Mouse (Mus musculus) urinary bladder, postnatal 10 days (tissue): ENCODE data around the gene St5.
A peak's percentile ranks its signal among the peaks of the same experiment; 100 is the strongest.

ENCODE experiments used
- DNase-seq: peaks from one replicate; pipeline ENCODE4 v3.0.0; 2022; ENCODE audit warnings: low spot score

Gene St5

DNA sequence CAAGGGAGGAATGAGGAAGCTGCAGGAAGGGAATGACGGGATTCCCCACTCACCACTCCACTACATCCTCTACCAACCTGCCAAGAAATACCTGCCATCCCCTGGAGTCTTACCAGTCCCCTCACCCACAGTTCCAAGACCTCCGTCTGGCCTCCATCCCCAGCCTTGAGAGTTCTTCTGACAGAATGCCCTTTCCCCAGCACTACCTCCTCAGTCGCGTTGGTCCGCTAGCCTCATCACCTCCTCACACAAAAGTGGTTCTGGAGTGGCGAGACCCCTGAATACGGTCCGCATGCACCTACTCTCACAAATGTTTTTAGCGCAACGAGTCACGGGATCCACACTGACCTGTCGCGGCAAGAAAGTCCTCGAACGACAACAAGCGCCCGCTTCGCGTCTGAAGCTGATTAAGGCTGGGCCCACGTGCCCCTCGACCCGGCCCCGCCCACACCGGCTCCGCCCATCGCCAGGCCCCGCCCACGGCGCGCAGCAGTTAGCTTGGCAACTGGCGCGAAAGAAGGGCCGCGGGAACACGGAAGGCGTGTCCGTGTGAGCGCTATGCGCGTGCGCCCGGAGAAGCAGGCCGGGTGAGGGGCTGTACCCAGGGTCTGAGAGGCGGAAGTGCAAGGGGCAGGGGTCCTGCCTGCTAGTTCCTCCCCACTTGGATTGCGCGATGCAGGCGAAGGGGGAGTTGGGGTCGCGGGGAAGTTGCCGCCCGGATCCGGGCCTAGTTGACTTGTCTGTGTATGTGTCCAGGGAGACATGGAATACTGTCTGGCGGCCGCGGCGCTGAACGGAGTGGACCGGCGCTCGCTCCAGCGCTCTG lies at the start of gene St5, which contains the start of gene Akip1:
Gene St5 (minus strand): TSS at position 416 of the 826 bp plus-strand sequence.
Gene Akip1 (plus strand): TSS at position 501 of the 826 bp plus-strand sequence.
- peak; percentile 91 for DNase-seq

GRCm38 (mm10) chr7:109752008-109752925 lies 48.9 kb upstream of the St5 start, which contains the start of gene Tmem9b:
TSS of gene Tmem9b (minus strand) at chr7:109752875.
- peak; percentile 38 for DNase-seq

GRCm38 (mm10) chr7:109751427-109752007 lies 48.1 kb upstream of the St5 start:
- no peak for DNase-seq

DNA sequence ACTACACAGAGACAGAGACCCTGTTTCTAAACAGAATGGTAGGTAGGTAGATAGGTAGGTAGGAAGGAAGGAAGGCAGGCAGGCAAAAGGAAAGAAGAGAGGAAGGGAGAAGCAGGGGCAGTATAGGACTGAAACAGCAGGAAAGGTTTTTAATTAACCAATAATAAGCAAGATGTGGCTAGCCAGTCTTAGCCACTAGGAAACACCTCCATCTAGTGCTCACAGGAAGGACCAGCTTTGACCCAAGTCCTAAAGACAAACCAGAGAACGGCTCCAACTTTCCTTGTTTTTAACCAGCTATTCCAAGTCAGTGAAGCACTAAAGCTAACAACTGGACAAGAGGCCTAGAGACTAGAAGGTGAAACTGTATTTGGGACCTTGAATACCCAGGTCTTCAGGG lies 44.3 kb upstream of the St5 start:
- DNase-seq: no peak

- DNase-seq: no peak
Measured at GRCm38 (mm10) chr7:109741703-109742102, 38.3 kb upstream of the St5 start.

GRCm38 (mm10) chr7:109741060-109741459 lies 37.7 kb upstream of the St5 start:
- DNase-seq: no peak

DNA sequence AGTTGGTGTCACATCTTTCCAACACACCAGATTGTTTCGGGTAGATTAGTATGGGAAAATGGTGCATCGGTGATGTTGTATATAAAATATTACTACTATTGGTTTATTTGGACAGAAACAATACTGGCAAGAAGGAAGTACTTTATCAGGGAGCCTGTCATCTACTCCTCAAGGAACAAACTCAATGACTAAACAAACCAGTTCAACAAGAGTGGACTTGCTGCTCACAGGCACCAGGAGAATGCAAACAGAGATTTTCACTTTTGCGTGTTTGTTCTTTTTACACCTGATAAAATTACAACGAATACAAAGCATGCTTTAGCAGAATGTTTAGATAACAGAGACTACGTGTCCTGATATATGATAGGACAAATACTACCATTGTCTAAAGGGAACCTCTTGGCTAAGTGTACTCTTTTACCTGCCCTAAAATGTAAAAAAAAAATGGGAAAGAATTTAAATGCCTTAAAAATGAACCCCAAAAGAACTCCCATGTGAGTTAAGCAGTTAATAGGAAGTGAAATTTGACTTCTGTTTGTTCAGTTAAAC lies 36.5 kb upstream of the St5 start:
- no peak for DNase-seq

DNA sequence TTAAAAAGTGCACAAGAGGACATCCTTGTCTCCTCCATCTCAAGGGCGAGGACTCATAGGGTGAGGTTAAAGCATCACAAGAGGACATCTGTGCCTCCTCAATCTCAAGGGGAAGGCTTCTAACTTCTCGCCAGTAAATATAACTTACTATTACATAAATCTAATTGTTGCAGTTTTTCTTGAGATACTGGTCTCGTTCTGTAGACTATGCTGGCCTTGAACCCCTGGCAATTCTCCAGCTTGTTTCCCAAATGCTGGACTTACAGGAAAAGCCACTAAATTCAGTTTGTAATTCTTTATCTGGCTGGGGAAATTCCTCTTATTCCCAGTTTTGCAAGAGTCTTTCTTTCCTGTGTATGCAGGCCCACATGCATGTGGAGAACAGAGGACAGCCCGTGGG lies 31.4 kb upstream of the St5 start:
- no peak for DNase-seq

- no peak for DNase-seq
Measured at GRCm38 (mm10) chr7:109731626-109732025, 28.2 kb upstream of the St5 start, which contains the start of gene Ascl3. TSS of gene Ascl3 (minus strand) at chr7:109731726.

GRCm38 (mm10) chr7:109723697-109724096 lies 20.3 kb upstream of the St5 start, which contains the start of gene BC051019:
TSS of gene BC051019 (minus strand) at chr7:109723850.
- no peak for DNase-seq

DNA sequence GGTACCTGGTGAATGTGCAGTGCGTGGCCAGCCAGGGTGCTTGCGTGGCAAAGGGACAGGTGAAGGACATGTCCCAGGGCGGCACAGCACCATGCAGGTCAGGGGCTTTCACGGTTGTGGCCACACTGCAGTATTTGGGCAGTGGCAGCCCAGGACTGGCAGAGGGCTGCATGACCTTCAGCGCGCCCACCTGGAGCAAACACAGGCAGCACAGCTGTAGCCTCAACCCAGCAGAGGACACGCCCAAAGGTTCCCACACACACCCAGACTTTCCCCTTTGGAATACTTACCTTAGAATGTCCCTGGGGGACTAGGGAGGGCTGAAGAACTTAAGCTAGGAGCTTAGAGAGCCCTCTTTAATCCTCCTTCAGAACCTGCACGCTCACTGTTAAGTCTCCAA lies 19.7 kb upstream of the St5 start:
- no peak for DNase-seq

- no peak for DNase-seq
Measured at GRCm38 (mm10) chr7:109722618-109723017, 19.2 kb upstream of the St5 start.

GRCm38 (mm10) chr7:109719286-109719685 lies 15.9 kb upstream of the St5 start:
- no peak for DNase-seq

DNA sequence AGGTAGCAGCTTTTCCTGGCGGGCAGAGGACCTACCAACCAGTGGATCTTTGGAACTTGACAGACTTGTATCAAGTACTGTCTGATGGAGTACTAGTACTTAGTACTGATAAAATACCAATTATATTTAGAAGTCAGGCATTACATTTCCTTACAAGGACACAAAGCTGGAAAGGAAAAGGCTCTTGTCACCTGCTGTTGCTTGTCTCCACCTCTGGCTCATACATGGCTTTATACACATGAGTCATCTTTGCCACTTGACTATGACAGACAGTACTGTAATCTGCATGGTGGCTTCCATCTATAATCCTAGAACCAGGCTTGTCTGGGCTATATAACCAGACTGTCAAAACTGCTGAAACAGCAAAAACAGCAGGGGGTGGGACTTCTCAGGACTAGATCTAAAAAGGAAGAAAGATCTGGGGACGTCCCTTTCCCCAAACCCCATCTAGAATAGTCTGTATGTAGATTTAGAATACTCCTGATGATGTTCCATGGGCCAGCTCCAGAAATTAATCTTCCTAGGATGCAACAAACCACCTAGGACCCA lies 10.1 kb upstream of the St5 start:
- no peak for DNase-seq

- no peak for DNase-seq
Measured at GRCm38 (mm10) chr7:109712198-109712597, 8.8 kb upstream of the St5 start.

DNA sequence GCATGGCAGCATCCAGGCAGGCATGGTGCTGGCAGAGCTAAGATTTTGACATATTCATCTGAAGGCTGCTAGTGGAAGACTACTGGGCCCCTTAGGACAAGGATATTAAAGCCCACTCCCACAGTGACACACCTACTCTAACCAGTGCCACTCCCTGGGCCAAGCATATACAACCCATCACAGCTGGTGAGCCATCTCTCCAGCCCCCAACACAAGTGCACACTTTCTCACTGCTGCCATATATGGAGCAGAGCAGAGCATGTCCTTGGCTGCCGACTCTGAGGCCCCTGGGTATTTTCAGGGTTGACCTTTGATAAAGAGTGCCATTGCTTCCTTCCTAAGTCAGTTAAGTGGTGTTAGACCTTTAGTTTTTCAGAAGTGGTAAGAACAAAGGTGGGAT lies 6.7 kb upstream of the St5 start:
- DNase-seq: no peak

GRCm38 (mm10) chr7:109708961-109709382 lies 5.6 kb upstream of the St5 start:
- no peak for DNase-seq

- no peak for DNase-seq
Measured at GRCm38 (mm10) chr7:109707023-109707785, 3.8 kb upstream of the St5 start.

- DNase-seq: no peak
Measured at GRCm38 (mm10) chr7:109704461-109704860, 1.1 kb upstream of the St5 start.

DNA sequence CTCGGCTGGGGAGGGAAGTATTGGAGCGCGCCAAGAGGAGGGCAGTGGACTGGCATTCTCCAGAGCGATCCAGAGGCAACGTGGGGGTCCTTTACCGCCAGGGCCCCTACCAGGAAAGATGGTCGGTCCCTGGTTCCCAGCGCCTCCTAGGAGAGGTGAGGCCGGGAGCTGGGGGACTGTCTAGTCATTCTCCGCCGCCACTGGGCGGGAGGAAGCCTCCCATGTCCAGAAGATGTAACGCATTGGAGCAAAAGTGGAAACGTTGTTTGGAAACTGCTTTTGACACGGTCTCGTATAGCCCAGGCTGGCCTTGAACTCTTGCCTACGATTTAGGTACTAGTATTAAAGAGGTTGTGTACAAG lies 592 bp upstream of the St5 start:
- DNase-seq: no peak

DNA sequence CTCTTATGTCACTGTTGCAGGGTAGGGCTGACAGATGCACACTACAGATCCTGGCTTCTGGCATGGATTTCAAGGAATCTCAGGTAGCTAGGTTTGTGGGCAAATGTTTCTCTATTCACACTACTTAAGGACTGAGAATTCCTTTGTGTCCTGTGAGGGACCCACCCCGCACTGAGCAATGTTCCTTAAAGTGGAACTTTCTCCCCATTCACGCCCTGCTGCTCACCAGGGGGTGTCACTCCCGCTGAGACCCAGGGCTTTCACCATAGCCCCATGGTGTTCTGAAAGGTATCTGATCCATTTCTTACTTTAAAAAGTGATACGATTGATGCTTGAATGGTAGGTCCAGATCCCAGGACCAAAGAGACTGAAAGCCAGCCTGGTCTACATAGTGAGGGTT lies 684 bp downstream of the St5 start:
- DNase-seq: no peak
